Mouse (Mus musculus): ENCODE measurements around the gene Scrn3. TPM values are rescaled to one million over a fixed set of nuclear protein-coding genes. Genes with fewer than 3 reads are reported as not detected.
A peak's percentile ranks its signal among the peaks of the same experiment; 100 is the strongest.

The Scrn3 gene
- polyA plus RNA-seq, 1 experiment = 24.8 TPM

DNA sequence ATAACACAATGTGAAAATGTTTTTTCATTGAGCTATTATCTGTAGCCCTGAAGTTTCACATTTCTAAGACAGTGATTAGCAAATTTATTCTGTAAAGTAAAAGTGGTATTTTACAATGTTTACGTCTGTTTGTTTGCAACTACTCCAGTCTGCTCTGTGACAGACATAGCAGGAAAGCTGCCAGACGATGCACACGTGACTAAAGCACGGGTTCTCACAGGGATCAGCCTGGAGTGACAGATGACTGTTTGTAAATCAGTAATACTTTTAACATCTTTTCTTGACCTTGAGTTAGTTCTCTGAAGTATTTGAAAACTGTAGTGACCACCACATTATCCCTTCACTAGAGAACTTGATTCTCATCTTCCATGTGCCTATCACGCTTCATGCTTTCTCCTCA is 7.9 kb upstream of the Scrn3 start:
- H3K4me3 ChIP-seq (ENCODE audit: insufficient read depth, low read length) = no peak overlapping the region
- no peaks in the 10 kb centered on the region for H3K4me1 ChIP-seq (ENCODE audit: control insufficient read depth, insufficient read depth, low read length)
- H3K27ac ChIP-seq (ENCODE audit: insufficient read depth, low read length) = no peak overlapping the region
- no peak for TF ChIP-seq CTCF (IDR thresholded peaks at IDR 0.05; ENCODE audit: extremely low read depth, insufficient read depth, low read length)
- TF ChIP-seq POLR2A (IDR thresholded peaks at IDR 0.05; ENCODE audit: extremely low read depth, insufficient read depth, low read length) = no peak

DNA sequence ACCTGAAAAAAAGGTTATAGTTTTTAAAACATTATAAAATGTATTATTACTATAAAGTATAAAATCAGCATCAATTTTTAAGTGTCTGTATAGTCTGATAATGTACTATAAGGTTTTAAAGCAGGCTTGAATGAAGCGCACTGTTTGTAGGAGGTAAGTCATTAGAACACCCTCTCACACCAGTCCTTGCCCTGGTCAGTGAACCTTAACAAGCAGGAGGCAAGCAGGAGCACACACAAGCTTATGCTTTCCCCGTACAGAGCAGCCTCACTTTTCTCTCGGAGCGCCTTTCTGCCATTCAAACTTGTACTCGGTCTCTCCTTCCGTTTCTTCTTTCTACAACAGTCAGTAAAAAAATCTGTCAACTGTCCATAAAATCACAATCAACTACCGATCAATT is 6.4 kb upstream of the Scrn3 start:
- TF ChIP-seq CTCF (IDR thresholded peaks at IDR 0.05; ENCODE audit: extremely low read depth, insufficient read depth, low read length) (no peak), POLR2A (IDR thresholded peaks at IDR 0.05; ENCODE audit: extremely low read depth, insufficient read depth, low read length) (no peak)
- H3K4me3 ChIP-seq (ENCODE audit: insufficient read depth, low read length) = no peak overlapping the region
- no peak overlapping the region for H3K27ac ChIP-seq (ENCODE audit: insufficient read depth, low read length)
- no peaks in the 10 kb centered on the region for H3K4me1 ChIP-seq (ENCODE audit: control insufficient read depth, insufficient read depth, low read length)

DNA sequence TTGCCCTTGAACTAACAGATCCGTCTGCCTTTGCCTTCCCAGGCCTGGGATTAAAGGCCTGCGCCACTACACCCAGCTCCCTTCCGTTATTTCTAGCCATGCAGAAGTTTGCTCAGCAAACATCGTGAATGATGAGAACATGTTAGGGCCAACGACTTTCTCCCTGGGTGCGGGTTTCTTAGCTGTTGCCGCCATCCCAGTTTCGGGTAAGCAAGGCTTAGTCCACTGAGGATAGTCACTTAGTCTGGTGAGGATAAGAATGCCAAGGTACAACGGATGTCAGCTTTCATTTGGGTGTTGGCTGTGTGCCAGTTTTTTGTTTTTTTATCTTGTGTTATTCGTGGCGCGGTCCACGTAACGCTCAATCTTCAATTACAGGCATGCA is 708 bp downstream of the Scrn3 start:
- 0 out of 2 replicates have a peak overlapping the region, but pooled peaks have one; percentile 1 for H3K27ac ChIP-seq (ENCODE audit: insufficient read depth, low read length)
- H3K4me3 ChIP-seq (ENCODE audit: insufficient read depth, low read length) = peak overlapping the region; percentile 87
- peaks cover 2% of the 10 kb centered on the region; the same call in 1 of the 2 replicates for H3K4me1 ChIP-seq (ENCODE audit: control insufficient read depth, insufficient read depth, low read length)
- TF ChIP-seq POLR2A (IDR thresholded peaks at IDR 0.05; ENCODE audit: extremely low read depth, insufficient read depth, low read length) (no peak), CTCF (IDR thresholded peaks at IDR 0.05; ENCODE audit: extremely low read depth, insufficient read depth, low read length) (no peak)

DNA sequence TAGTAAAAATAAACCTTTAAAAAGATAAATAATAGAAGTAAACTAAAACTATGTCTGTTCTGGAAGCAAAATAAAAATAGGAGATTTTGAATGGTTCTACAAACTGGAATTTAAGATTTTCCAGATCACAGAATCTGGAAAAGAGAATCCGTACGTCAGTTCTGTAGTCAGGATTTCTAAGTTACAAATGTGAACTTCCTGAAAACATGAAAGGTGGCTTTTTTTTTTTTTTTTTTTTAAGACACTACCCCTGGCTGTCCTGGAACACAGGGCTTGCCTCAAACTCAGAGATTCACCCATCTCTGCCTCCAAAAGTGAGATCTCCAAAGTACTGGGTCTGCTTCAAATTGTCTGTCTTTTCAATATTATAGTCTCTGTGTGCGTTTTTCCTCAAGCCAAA is 1.9 kb downstream of the Scrn3 start:
- Histone ChIP-seq H3K27ac (ENCODE audit: insufficient read depth, low read length) (no peak overlapping the region), H3K4me3 (ENCODE audit: insufficient read depth, low read length) (no peak overlapping the region)
- TF ChIP-seq POLR2A (IDR thresholded peaks at IDR 0.05; ENCODE audit: extremely low read depth, insufficient read depth, low read length) = no peak
- no peak for TF ChIP-seq CTCF (IDR thresholded peaks at IDR 0.05; ENCODE audit: extremely low read depth, insufficient read depth, low read length)

DNA sequence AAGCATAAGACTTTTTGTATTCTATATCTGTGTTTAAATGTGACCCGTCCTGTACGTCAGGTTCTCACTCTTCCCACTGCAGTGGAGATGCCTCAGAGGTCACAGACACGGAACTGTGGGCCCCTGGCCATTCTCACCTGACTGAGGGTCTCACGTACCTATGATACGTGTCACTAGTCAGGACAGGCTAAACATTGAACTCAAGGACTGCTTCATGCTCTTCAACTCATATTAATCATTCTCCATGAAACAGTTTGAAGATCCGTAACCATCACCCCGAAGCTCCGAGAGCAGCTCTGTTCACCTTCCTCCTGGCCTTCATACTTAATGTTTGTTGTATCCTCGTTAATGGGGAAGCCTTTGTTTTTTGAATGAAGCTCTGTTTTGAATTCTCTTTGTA is 5.0 kb downstream of the Scrn3 start:
- Histone ChIP-seq H3K4me1 (ENCODE audit: control insufficient read depth, insufficient read depth, low read length) (peaks cover 2% of the 10 kb centered on the region; the same call in 1 of the 2 replicates), H3K27ac (ENCODE audit: insufficient read depth, low read length) (no peak overlapping the region), H3K4me3 (ENCODE audit: insufficient read depth, low read length) (no peak overlapping the region)
- no peak for TF ChIP-seq POLR2A (IDR thresholded peaks at IDR 0.05; ENCODE audit: extremely low read depth, insufficient read depth, low read length)
- no peak for TF ChIP-seq CTCF (IDR thresholded peaks at IDR 0.05; ENCODE audit: extremely low read depth, insufficient read depth, low read length)

More for the DNA sequence above, 1.9 kb downstream of the Scrn3 start:
- peaks cover 2% of the 10 kb centered on the region; the same call in 1 of the 2 replicates for H3K4me1 ChIP-seq (ENCODE audit: control insufficient read depth, insufficient read depth, low read length)

DNA sequence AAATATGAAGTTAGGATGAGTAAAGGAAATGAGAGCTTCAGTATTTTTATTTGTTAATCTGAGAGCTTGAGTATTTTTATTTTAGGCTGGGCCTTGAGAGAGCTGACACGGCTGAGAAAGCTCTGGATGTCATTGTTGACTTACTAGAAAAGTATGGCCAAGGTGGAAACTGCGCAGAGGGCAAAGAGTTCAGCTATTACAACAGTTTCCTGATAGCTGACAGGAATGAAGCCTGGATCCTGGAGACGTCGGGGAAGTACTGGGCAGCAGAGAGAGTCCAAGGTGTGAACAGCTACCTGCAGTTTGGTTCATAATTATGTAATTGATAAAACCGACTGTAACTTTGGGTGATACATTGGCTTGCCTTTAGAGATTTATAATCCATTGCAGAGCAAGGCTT is 6.8 kb downstream of the Scrn3 start:
- Histone ChIP-seq H3K27ac (ENCODE audit: insufficient read depth, low read length) (no peak overlapping the region), H3K4me1 (ENCODE audit: control insufficient read depth, insufficient read depth, low read length) (no peaks in the 10 kb centered on the region), H3K4me3 (ENCODE audit: insufficient read depth, low read length) (no peak overlapping the region)
- no peak for TF ChIP-seq CTCF (IDR thresholded peaks at IDR 0.05; ENCODE audit: extremely low read depth, insufficient read depth, low read length)
- TF ChIP-seq POLR2A (IDR thresholded peaks at IDR 0.05; ENCODE audit: extremely low read depth, insufficient read depth, low read length) = no peak

DNA sequence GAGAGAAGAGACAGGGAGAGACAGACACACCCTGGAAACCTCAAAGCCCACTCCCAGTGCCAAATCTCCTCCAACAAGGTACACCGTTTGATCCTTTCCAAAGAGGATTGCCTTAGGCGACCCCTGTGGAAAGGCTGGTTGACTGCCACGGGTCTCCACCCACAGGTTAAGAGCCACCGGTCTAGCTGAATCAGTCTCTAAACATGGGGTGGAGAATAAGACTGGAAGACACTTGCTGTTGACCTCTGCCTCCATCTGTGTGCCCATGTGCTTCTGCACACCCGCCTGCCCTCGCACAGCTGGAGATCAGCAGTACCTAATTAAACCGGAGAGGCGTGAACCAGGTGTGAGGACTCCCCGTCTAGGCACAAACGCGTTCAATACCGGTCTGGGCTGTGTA is 10.6 kb downstream of the Scrn3 start:
- Histone ChIP-seq H3K4me3 (ENCODE audit: insufficient read depth, low read length) (no peak overlapping the region), H3K27ac (ENCODE audit: insufficient read depth, low read length) (no peak overlapping the region), H3K4me1 (ENCODE audit: control insufficient read depth, insufficient read depth, low read length) (no peaks in the 10 kb centered on the region)
- no peak for TF ChIP-seq POLR2A (IDR thresholded peaks at IDR 0.05; ENCODE audit: extremely low read depth, insufficient read depth, low read length)

DNA sequence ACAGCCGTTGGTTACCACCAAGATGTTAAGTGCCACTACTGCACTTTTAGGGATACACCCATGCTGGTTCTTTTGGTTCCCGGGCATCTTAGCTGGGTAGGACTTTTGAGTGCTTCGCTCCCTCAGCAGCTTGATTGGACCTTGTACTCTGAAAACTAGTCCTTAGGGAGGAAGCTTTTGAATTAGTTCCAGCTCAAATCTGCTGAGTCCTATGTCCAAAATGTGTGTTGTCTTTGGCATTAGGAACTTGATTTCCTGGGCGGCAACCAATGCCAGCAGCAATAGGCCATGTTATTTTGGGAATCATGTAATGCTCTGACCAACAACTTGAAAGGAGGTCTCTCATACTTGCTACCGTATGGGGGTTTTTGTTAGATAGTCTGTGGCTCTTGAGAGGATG is 13.5 kb downstream of the Scrn3 start:
- TF ChIP-seq POLR2A (IDR thresholded peaks at IDR 0.05; ENCODE audit: extremely low read depth, insufficient read depth, low read length) (no peak), CTCF (IDR thresholded peaks at IDR 0.05; ENCODE audit: extremely low read depth, insufficient read depth, low read length) (no peak)
- no peak overlapping the region for H3K4me3 ChIP-seq (ENCODE audit: insufficient read depth, low read length)
- no peak overlapping the region for H3K27ac ChIP-seq (ENCODE audit: insufficient read depth, low read length)
- no peaks in the 10 kb centered on the region for H3K4me1 ChIP-seq (ENCODE audit: control insufficient read depth, insufficient read depth, low read length)

DNA sequence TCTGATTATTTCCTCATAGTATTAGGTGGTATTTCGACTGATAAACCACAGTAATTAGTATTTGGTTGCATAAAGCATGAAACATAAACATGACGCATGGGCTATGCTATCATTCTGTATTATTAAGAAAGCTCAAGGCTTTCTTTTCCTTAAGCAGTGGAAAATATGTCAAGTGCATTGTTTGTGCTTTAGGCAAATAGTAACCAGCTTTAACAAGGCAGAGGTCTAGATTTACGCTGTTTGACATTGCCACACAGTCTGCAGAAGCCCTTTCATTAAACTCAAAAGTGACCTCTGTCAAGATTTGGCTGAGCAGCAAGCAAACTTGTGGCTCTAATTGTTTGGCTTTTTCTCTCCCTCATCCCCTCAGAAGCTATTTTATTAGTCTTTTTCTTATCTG is 23.5 kb downstream of the Scrn3 start:
- Histone ChIP-seq H3K4me1 (ENCODE audit: control insufficient read depth, insufficient read depth, low read length) (no peaks in the 10 kb centered on the region), H3K4me3 (ENCODE audit: insufficient read depth, low read length) (no peak overlapping the region), H3K27ac (ENCODE audit: insufficient read depth, low read length) (no peak overlapping the region)
- TF ChIP-seq CTCF (IDR thresholded peaks at IDR 0.05; ENCODE audit: extremely low read depth, insufficient read depth, low read length) (no peak), POLR2A (IDR thresholded peaks at IDR 0.05; ENCODE audit: extremely low read depth, insufficient read depth, low read length) (no peak)

DNA sequence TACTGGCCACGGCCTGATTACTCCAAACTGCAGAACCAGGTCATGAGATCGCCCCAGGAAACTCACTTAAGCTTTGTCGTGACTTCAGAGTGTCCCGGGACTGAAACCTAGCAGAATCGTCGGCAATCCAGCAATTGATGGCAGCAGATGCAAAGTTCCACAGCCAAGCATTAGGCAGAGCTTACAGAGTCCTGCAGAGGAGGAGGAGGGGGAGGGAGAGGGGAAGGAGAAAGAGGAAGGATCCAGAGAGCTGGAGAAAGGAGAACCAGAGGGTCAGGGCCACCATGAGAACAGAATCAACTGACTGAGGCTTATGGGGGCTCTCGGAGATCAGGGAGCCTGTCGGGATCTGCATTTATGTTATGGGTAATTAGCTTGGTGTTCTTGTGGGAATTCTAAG is 26.0 kb downstream of the Scrn3 start:
- Histone ChIP-seq H3K4me1 (ENCODE audit: control insufficient read depth, insufficient read depth, low read length) (no peaks in the 10 kb centered on the region), H3K27ac (ENCODE audit: insufficient read depth, low read length) (no peak overlapping the region), H3K4me3 (ENCODE audit: insufficient read depth, low read length) (no peak overlapping the region)
- TF ChIP-seq POLR2A (IDR thresholded peaks at IDR 0.05; ENCODE audit: extremely low read depth, insufficient read depth, low read length) (no peak), CTCF (IDR thresholded peaks at IDR 0.05; ENCODE audit: extremely low read depth, insufficient read depth, low read length) (no peak)

DNA sequence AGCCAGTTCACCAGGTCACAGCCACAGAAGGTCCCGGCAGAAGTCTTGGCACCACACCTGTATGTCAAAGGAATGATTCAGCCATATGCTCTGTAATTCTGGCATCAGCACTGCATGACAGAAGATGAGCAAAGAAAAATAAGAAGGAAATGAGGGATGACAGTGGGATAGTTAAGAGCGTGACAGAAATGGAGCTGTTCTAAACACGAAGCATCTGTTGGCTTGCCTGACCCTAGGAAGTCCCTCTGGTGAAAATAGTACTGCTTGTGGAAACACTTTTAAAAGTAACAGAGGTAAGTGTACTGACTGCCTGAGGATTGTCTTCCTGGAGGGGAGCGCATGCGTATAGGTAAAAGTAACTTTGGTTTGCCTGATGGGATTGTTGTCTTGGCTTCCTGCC is 31.3 kb downstream of the Scrn3 start:
- TF ChIP-seq CTCF (IDR thresholded peaks at IDR 0.05; ENCODE audit: extremely low read depth, insufficient read depth, low read length) (no peak), POLR2A (IDR thresholded peaks at IDR 0.05; ENCODE audit: extremely low read depth, insufficient read depth, low read length) (no peak)
- Histone ChIP-seq H3K4me3 (ENCODE audit: insufficient read depth, low read length) (no peak overlapping the region), H3K27ac (ENCODE audit: insufficient read depth, low read length) (no peak overlapping the region), H3K4me1 (ENCODE audit: control insufficient read depth, insufficient read depth, low read length) (no peaks in the 10 kb centered on the region; the same call in 1 of the 2 replicates)

All from cortical plate, adult 2 months (tissue).